Mouse (Mus musculus) neural tube, embryonic 12.5 days (tissue): ENCODE data around the gene Efhd2. TPM values are rescaled to one million over a fixed set of nuclear protein-coding genes. Genes with fewer than 3 reads are reported as not detected.
A peak's percentile ranks its signal among the peaks of the same experiment; 100 is the strongest.

Experiments
- ATAC-seq: fragments of 200-750 bp; cut with Nextera tagmentation; 2 replicates; pipeline ENCODE4 v1.8.0; 2017; ENCODE audit warnings: low read depth, mild to moderate bottlenecking, moderate TSS enrichment, moderate library complexity; ENCODE audit not compliant: low FRiP score
- H3K27ac ChIP-seq: fragments of 300-500 bp; sonication (generic); 2 replicates; pipeline ENCODE4 v1.5.1; 2016
- H3K27me3 ChIP-seq: fragments of 300-500 bp; sonication (generic); replicated peaks from 2 replicates; pipeline ENCODE4 v1.6.1; 2016; ENCODE audit warnings: mild to moderate bottlenecking
- H3K36me3 ChIP-seq: fragments of 300-500 bp; sonication (generic); 2 replicates; pipeline ENCODE4 v1.6.1; 2016; ENCODE audit warnings: mild to moderate bottlenecking
- H3K4me1 ChIP-seq: fragments of 300-500 bp; sonication (generic); 2 replicates; pipeline ENCODE4 v1.6.1; 2016
- H3K4me2 ChIP-seq: fragments of 300-500 bp; sonication (generic); replicated peaks from 2 replicates; pipeline ENCODE4 v1.6.1; 2016; ENCODE audit warnings: mild to moderate bottlenecking
- H3K4me3 ChIP-seq: fragments of 300-500 bp; sonication (generic); 2 replicates; pipeline ENCODE4 v1.5.1; 2016
- H3K9ac ChIP-seq: fragments of 300-500 bp; sonication (generic); 2 replicates; pipeline ENCODE4 v1.6.1; 2016; ENCODE audit warnings: mild to moderate bottlenecking
- H3K9me3 ChIP-seq: fragments of 300-500 bp; sonication (generic); 2 replicates; pipeline ENCODE4 v1.6.1; 2016; ENCODE audit warnings: mild to moderate bottlenecking
- WGBS: fragments of 180-500 bp; shearing (Covaris S2); methylation state at CpG from one replicate; pipeline ENCODE4 v1.1.7; 2016; 5-methylcytosine and 5-hydroxymethylcytosine counted together
- polyA plus RNA-seq: library from polyadenylated mRNA; unstranded; fragments of >200 nt; fragmentation: Nextera tagmentation; extraction: Ambion mirVana; gene quantifications from 2 replicates; pipeline ENCODE4 v1.2.1, GENCODE M21; 2016

Gene Efhd2
- polyA plus RNA-seq, 1 experiment from 2014 or later = 79.1 TPM

DNA sequence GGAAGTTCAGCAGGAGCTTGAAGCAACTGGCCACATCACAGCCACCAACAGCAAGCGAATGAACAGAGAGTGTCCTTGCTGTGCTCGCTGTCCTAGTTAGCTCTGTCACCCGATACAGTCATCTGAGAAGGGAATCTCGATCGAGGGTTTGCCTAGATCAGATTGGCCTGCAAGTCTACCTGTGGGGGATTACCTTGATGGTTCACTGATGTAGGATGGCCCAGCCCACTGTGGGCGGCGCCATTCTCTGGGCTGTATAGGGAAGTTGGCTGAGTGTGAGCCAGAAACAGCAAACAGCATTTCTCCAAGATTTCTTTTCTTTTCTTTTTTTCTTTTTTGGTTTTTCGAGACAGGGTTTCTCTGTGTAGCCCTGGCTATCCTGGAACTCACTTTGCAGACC is 10.2 kb downstream of the Efhd2 start:
- Histone ChIP-seq H3K27ac (no peak overlapping the region), H3K9ac (no peak overlapping the region), H3K36me3 (peaks cover 24% of the 10 kb centered on the region), H3K4me3 (no peak overlapping the region), H3K9me3 (no peaks in the 10 kb centered on the region), H3K4me2 (no peak overlapping the region), H3K4me1 (peaks cover 22% of the 10 kb centered on the region), H3K27me3 (no peaks in the 10 kb centered on the region)
- no peak for ATAC-seq
- 95% methylated on average over 8 of the region's 8 CpGs for WGBS

DNA sequence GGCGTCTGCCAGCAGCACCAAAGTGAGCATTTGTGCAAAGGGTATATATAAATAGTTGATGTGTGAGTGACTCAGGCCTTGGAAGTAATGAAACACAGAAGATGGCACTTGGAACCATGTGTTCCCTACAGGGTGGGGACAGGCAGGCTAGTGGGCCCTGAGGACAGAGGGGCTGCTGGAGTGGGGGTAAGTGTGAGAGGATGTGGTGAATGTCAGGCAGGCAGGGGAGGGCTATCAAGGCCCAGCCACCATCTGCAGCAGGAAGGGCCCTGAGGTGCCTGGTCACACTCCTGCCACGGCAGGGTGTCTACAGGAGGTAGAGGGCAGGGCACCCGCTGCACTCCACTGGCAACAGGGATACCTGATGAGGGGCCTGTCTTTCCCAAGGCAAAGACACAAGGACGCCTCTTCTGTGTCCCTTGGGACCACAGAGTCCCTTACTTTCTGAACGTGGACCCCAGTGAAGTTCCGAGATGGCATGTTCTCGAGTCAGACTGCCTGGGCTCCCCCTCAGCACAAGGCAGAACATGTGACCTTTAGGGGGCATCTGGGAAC is 10.9 kb downstream of the Efhd2 start:
- no peak overlapping the region for H3K9ac ChIP-seq
- no peak overlapping the region for H3K4me3 ChIP-seq
- no peaks in the 10 kb centered on the region for H3K9me3 ChIP-seq
- peaks cover 30% of the 10 kb centered on the region for H3K36me3 ChIP-seq
- WGBS = 90% methylated on average over 7 of the region's 7 CpGs
- H3K4me2 ChIP-seq = no peak overlapping the region
- H3K27ac ChIP-seq = no peak overlapping the region
- ATAC-seq = no peak
- peaks cover 22% of the 10 kb centered on the region for H3K4me1 ChIP-seq
- no peaks in the 10 kb centered on the region for H3K27me3 ChIP-seq

DNA sequence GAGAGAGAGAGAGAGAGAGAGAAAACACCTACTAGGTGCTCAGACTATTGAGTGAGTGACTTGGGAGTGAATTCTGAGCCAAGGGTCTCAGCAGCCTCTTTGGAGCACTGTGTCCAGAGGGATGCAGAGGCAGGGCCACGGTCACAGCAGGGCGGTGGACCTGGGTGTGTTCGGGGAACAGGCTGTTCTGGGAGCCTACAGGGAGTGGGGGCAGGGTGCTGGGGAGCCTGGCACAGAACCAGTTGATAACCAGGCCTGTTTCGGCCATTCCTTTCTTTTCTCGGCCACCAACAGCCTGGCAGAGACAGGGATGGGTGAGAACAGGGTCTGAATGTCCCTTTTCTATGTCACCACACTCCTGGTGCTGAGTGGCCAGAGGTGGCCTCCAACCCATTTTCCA is 11.9 kb downstream of the Efhd2 start:
- Histone ChIP-seq H3K4me2 (no peak overlapping the region), H3K36me3 (peaks cover 32% of the 10 kb centered on the region), H3K27me3 (no peaks in the 10 kb centered on the region), H3K27ac (no peak overlapping the region), H3K4me3 (no peak overlapping the region), H3K9ac (no peak overlapping the region), H3K4me1 (peaks cover 18% of the 10 kb centered on the region), H3K9me3 (no peaks in the 10 kb centered on the region)
- no peak for ATAC-seq
- WGBS = 83% methylated on average over 5 of the region's 5 CpGs

DNA sequence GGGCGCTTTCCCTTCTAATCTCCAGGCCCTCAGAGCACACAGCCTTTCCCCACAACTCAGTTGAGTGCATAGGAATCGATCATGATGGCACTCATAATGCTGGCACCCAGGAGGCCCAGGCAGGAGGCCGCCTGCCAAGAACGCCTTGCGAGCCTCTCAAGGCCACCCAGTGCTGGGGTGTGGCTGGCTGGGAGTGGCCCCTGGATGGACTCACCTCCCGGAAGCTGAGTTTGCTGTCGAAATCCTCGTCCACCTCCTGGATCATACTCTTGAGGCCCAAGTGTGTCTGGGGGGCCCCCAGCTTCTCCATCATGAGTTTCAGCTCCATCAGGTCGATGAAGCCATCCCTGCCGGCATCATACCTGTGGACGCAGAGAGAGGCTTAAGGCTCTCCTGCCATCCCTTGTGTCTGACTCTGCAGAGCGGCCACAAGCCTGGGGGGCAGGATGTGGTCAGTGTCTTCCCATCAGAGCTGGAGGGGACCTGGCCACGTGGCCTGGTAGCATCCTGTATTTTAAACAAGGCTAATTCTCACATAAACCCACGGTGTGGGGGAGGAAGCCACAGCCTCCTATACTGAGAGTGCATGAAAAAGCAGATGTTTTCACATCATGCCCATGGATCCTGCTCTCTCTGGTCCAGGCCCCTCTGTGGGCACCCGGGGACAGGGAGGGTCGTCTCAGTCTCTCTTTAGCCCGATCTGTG is 13.0 kb downstream of the Efhd2 start:
- Histone ChIP-seq H3K9me3 (no peaks in the 10 kb centered on the region), H3K27ac (no peak overlapping the region), H3K4me3 (no peak overlapping the region), H3K4me1 (peaks cover 6% of the 10 kb centered on the region), H3K36me3 (peaks cover 32% of the 10 kb centered on the region), H3K4me2 (no peak overlapping the region), H3K27me3 (no peaks in the 10 kb centered on the region), H3K9ac (no peak overlapping the region; the same call in 1 of the 2 replicates)
- 90% methylated on average over 17 of the region's 17 CpGs for WGBS
- no peak for ATAC-seq

DNA sequence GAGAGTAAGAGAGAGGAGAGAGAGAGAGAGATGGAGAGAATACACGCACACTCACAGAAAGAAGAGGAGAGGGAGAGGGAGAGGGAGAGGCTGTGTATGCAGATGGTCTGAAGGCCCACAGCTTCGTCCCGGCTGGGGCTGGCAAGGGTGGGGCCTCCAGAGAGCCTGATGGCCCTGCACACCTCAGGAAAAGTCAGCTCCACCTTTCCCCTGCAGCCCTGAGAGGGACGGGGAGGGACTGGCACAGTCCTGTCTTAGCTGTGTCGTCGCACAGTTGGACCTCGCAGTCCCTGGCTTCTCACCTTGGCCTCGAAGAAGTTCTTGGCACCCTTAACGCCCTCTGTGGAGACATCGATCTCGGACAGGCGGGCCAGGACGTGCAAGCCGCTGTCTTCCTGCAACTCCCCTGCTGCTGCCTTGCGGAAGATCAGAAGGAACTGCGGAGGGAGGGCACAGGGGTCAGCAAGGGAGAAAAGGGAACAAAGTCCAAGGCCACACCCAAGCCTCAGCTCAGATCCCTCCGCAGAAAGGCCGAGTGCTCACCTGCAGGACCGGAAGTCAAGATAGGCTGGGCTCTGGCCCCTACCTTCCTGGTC is 14.4 kb downstream of the Efhd2 start:
- peaks cover 32% of the 10 kb centered on the region for H3K36me3 ChIP-seq
- WGBS = 76% methylated on average over 19 of the region's 19 CpGs
- no peaks in the 10 kb centered on the region for H3K9me3 ChIP-seq

DNA sequence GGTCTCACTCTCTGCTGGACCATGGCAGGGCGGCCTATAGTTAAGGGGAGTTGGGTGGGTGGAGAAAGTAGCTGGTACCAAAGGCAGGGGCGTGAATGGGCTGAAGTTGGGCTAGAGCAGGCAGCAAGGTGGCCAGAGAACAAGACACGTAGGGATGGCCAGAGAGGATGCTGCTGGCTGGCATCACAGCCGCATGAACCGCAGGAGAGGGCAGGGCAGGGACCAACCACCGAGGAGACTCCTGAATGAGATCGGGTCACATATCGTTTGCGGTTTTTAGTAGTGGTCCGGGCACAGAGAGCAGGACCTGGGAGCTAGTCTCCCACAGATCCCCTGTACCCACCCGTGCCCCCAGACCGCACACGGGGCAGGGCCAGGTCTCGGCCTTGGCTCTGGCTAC is 15.4 kb downstream of the Efhd2 start:
- ATAC-seq = no peak
- Histone ChIP-seq H3K4me3 (no peak overlapping the region), H3K36me3 (peaks cover 32% of the 10 kb centered on the region), H3K9me3 (no peaks in the 10 kb centered on the region), H3K27me3 (no peaks in the 10 kb centered on the region), H3K27ac (no peak overlapping the region), H3K4me1 (no peaks in the 10 kb centered on the region), H3K9ac (no peak overlapping the region), H3K4me2 (no peak overlapping the region)
- WGBS = 92% methylated on average over 14 of the region's 14 CpGs

More for the DNA sequence above, 14.4 kb downstream of the Efhd2 start:
- H3K27ac ChIP-seq = no peak overlapping the region
- no peak for ATAC-seq
- no peak overlapping the region for H3K4me2 ChIP-seq
- no peak overlapping the region for H3K9ac ChIP-seq
- H3K4me3 ChIP-seq = no peak overlapping the region
- H3K27me3 ChIP-seq = no peaks in the 10 kb centered on the region
- no peaks in the 10 kb centered on the region for H3K4me1 ChIP-seq

DNA sequence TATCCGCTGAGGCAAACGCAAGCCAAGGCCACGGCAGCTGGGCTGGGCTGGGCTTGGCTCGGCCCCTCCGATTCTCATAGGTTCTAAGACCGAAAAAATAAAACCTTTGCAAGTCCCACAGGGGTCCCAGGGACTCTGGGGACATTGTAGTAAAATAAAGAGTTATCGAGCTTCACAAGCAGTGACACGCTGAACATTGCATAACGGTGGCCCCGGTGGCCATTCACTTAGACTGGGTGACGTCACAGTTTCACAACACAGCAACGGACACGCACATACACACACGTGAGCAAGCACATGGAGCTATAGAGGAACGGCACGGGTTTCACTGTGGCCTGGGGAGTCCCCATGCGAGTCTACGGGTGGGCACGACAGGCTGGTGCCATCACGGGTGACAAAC is 16.2 kb downstream of the Efhd2 start:
- WGBS = 91% methylated on average over 20 of the region's 20 CpGs
- peaks cover 32% of the 10 kb centered on the region for H3K36me3 ChIP-seq

DNA sequence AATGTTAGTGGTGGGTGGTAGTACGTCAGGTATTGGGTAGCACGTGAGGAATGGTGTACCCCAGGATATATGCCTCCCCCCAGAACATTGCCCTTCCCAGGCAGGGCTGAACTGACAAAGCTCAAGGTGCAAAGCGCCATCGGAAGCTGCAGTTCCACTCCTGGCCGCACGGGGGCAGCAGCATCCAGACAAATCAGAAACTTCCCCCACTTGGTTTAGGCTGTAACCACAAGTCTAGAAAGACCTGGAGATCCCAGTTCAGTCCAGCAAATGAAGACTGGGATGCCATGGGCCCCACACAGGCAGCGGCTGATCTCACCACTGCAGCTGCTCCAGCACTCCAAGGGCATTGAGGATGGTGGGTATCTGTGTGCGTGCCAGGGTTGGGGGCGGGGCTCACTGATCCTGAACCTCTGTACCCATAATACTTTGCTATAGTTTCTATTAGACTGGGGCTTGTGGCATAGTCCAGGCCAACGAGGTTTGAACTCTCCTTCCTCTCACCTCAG is 17.2 kb downstream of the Efhd2 start:
- H3K27ac ChIP-seq = no peak overlapping the region
- H3K9ac ChIP-seq = no peak overlapping the region
- no peaks in the 10 kb centered on the region for H3K4me1 ChIP-seq
- no peaks in the 10 kb centered on the region for H3K9me3 ChIP-seq
- ATAC-seq = peak; percentile 65
- WGBS = 21% methylated on average over 10 of the region's 10 CpGs
- H3K36me3 ChIP-seq = peaks cover 32% of the 10 kb centered on the region
- H3K4me3 ChIP-seq = no peak overlapping the region
- no peaks in the 10 kb centered on the region for H3K27me3 ChIP-seq
- no peak overlapping the region for H3K4me2 ChIP-seq

More for the DNA sequence above, 16.2 kb downstream of the Efhd2 start:
- H3K27ac ChIP-seq = no peak overlapping the region
- H3K9me3 ChIP-seq = no peaks in the 10 kb centered on the region
- H3K4me2 ChIP-seq = no peak overlapping the region
- ATAC-seq = no peak
- H3K4me3 ChIP-seq = no peak overlapping the region
- no peaks in the 10 kb centered on the region for H3K4me1 ChIP-seq
- H3K27me3 ChIP-seq = no peaks in the 10 kb centered on the region
- no peak overlapping the region for H3K9ac ChIP-seq

DNA sequence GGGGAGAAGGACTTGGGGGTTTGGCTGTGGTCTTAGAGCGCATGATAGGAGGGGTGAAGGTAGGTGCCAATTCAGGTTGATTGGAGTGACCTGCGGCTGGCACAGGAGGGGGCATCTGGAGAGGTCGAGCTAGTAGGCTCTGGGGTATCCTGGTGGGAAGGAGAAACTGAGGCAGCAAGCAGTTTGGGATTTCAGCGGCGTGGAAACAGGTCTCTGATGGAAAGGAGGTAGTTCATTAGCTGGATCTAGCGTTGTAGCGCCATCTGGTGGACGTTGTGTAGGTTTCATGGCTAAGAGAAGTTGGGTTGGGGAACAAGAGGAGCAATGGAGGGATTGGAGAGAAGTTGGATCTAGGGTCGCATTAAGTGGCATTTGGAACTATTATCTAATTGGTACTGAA is 21.3 kb downstream of the Efhd2 start:
- Histone ChIP-seq H3K27me3 (no peaks in the 10 kb centered on the region), H3K27ac (no peak overlapping the region), H3K4me3 (no peak overlapping the region), H3K4me1 (no peaks in the 10 kb centered on the region), H3K36me3 (no peaks in the 10 kb centered on the region), H3K9me3 (no peaks in the 10 kb centered on the region), H3K4me2 (no peak overlapping the region), H3K9ac (no peak overlapping the region)
- WGBS = 82% methylated on average over 9 of the region's 9 CpGs
- ATAC-seq = no peak

DNA sequence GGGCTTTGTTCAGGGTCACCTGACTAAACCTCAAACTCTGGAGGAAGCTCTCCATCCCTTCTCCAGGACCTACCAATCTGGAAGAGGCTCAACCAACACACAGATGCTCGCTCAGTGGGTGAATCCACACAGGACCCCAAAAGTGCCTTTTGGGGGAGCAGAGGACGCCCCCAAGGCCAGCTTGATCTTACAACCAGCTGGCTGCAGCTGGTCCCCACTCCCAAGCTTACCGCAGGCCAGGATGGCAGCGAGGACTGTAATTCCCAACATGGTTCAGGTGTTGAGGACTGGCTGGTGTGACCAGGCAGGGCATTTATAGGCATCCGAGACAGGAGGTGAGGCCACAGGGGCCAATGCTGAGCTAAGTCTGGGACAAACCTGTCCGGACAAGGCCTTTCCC is 28.7 kb downstream of the Efhd2 start, which contains the start of gene Ctrc:
TSS of gene Ctrc (minus strand) at position 361 of the 400 bp plus-strand sequence.
- Histone ChIP-seq H3K9ac (no peak within 1 kb of the TSS), H3K4me3 (no peak within 1 kb of the TSS), H3K9me3 (no peaks in the 10 kb centered on the region), H3K36me3 (no peaks in the 10 kb centered on the region), H3K4me2 (no peak within 1 kb of the TSS), H3K27ac (no peak within 1 kb of the TSS), H3K27me3 (no peaks in the 10 kb centered on the region), H3K4me1 (no peaks in the 10 kb centered on the region)
- WGBS = 85% methylated on average over 6 of the region's 6 CpGs
- ATAC-seq = no peak

DNA sequence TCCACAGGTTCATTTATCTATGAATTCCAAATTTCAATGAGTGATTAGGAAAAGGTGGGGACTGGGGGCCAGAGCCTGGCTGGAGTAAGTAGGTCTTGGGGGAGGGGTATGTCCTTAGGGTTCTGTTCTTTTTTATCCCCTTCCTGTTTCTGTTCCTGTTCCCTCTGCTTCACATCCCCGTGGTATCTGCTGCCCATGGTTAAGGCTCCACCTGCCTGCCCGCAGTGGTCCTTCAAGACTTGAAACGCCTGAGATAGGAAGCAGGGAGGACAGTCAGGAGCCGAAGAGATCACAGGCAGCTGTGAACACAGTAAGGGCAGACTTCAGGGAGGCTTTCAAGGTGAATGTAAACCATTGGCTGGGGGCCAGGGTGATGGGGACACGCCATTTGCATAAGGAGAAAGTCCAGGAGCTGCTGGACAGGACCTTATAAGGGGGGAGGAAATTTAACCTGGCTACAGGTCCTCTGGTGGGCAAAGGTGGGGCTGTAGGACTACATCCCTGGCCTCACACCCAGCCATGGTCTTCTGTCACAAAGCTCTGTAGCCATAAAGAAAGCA is 40.1 kb downstream of the Efhd2 start:
- no peaks in the 10 kb centered on the region for H3K36me3 ChIP-seq
- no peak for ATAC-seq
- H3K4me2 ChIP-seq = no peak overlapping the region
- H3K27me3 ChIP-seq = no peaks in the 10 kb centered on the region
- H3K9me3 ChIP-seq = no peaks in the 10 kb centered on the region
- no peak overlapping the region for H3K9ac ChIP-seq
- H3K27ac ChIP-seq = no peak overlapping the region
- no peak overlapping the region for H3K4me3 ChIP-seq
- H3K4me1 ChIP-seq = no peaks in the 10 kb centered on the region
- WGBS = 75% methylated on average over 5 of the region's 5 CpGs

DNA sequence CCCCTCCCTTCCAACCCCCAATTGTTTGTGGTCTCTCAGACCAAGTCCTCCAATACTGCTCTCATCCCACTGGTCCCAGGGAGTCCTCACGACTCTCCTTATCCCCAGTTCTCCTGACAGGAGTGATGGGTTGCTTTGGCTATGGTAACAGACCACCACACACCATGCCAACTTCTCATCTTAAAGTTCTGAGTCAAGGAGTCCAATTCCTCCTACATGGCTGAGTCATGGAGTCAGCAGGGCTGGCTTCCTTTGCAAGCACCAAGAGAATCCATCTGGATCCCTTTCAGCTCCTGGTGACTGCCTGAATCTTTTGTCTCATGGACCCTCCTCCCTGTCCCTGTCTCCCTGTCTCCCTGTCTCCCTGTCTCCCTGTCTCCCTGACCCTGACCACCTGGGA is 40.8 kb downstream of the Efhd2 start:
- no peak overlapping the region for H3K4me3 ChIP-seq
- H3K36me3 ChIP-seq = no peaks in the 10 kb centered on the region
- no peak overlapping the region for H3K4me2 ChIP-seq
- no peaks in the 10 kb centered on the region for H3K9me3 ChIP-seq
- H3K27me3 ChIP-seq = no peaks in the 10 kb centered on the region
- H3K9ac ChIP-seq = no peak overlapping the region
- H3K27ac ChIP-seq = no peak overlapping the region
- H3K4me1 ChIP-seq = no peaks in the 10 kb centered on the region
- no peak for ATAC-seq
- 62% methylated on average over 1 of the region's 1 CpGs for WGBS
